Mouse (Mus musculus) CD4-positive, CD25-positive, alpha-beta regulatory T cell, adult 9 weeks (primary cell): Measurements from ENCODE around the gene Lpp. TPM values are rescaled to one million over a fixed set of nuclear protein-coding genes. Genes with fewer than 3 reads are reported as not detected.

Experiments
- polyA plus RNA-seq: library from polyadenylated mRNA; unstranded; fragments of 100-300 nt; shearing (Covaris generic); gene quantifications from one replicate; pipeline ENCODE4 v1.2.1, GENCODE M21; 2017

The Lpp gene
- 34.0 TPM for polyA plus RNA-seq

DNA sequence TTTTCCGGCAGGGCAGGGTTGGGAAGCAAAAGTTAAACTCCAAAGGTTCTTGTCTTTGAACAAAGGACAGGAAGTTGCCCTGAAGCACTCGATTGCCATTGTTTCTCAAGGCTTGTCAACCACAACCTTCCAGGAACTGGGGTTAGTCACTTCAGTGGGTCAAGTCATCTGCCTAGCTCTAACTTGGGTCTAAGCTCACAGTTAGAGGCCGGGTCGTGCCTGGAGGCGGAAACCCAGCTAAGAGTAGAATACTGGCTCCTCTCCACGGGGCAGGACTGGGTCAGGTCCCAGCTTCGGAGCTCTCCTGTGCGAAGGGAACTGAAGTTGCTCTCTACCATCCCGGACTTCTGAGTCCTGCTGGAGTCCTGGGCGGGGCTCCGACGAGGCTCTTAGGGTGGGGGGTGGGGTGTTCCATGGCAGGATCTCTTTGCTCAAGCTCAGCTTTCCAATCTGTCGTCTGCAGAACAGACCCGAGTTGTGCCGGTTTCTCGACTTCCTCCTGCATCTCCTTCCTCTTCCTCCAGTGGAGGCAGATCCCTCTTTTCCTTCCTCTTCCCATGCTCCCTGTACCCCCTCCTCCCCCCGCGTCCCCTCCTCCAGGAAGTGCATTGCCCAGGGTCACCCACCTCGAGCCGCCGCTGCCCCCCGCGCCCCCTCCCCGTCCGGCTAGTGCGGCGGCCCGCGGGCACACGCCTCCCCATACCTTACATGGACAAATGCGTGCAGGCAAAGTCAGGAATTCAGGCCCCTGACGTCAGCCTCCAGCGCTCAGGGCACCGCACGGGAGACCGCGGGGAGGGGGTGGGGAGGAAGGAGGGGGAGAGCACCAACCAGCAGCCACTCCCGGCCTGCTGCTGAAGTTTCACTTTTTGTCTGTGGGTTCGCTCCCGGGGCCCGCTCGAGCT, at the start of gene Lpp:
Gene Lpp (plus strand): TSS at position 857 of the 905 bp plus-strand sequence.

